Mouse (Mus musculus) thymus, adult 18-20 months (tissue): Measurements from ENCODE around the gene Hint1.
A peak's percentile ranks its signal among the peaks of the same experiment; 100 is the strongest.
"Not testable (repeated sequence)": the region's sequence is repeated elsewhere in the genome, so short reads cannot be mapped to it uniquely, and the experiment has no call there.

Experiments used
- DNase-seq, 2 experiments: peaks; one replicate each; pipeline ENCODE4 v3.0.0; 2022; ENCODE audit warnings: mixed read lengths in 2 of 2

Hint1 gene

GRCm38 (mm10) chr11:54866119-54867048 is at the start of gene Hint1:
TSS of gene Hint1 (plus strand) at chr11:54866383.
- peak; percentile 80 to 85 for DNase-seq

GRCm38 (mm10) chr11:54817449-54817848 is 48.7 kb upstream of the Hint1 start:
- DNase-seq = no peak

GRCm38 (mm10) chr11:54819489-54819888 is 46.7 kb upstream of the Hint1 start:
- DNase-seq = no peak

- no peak for DNase-seq
These were observed 42.7 kb upstream of the Hint1 start for GRCm38 (mm10) chr11:54823467-54823866.

GRCm38 (mm10) chr11:54825774-54826173 is 40.4 kb upstream of the Hint1 start:
- DNase-seq = no peak

GRCm38 (mm10) chr11:54826819-54827218 is 39.4 kb upstream of the Hint1 start:
- DNase-seq = no peak

- no peak for DNase-seq
These were observed 32.4 kb upstream of the Hint1 start for GRCm38 (mm10) chr11:54833833-54834232.

- no peak for DNase-seq
These were observed 31.6 kb upstream of the Hint1 start for GRCm38 (mm10) chr11:54834596-54834995.

- no peak for DNase-seq
These were observed 30.1 kb upstream of the Hint1 start for GRCm38 (mm10) chr11:54836106-54836505.

GRCm38 (mm10) chr11:54839696-54840095 is 26.5 kb upstream of the Hint1 start:
- no peak for DNase-seq

GRCm38 (mm10) chr11:54840891-54841290 is 25.3 kb upstream of the Hint1 start:
- DNase-seq = no peak

GRCm38 (mm10) chr11:54844424-54844823 is 21.8 kb upstream of the Hint1 start:
- DNase-seq = peak; percentile 67 to 80

GRCm38 (mm10) chr11:54844959-54845358 is 21.2 kb upstream of the Hint1 start:
- DNase-seq = peak in 1 of 2 experiments; percentile 42

- DNase-seq = no peak
These were observed 20.4 kb upstream of the Hint1 start for GRCm38 (mm10) chr11:54845470-54846442.

- peak; percentile 32 to 64 for DNase-seq
These were observed 16.0 kb upstream of the Hint1 start for GRCm38 (mm10) chr11:54849961-54850758.

GRCm38 (mm10) chr11:54851656-54852055 is 14.5 kb upstream of the Hint1 start:
- no peak for DNase-seq

GRCm38 (mm10) chr11:54858880-54859279 is 7.3 kb upstream of the Hint1 start:
- not testable (repeated sequence) for DNase-seq

GRCm38 (mm10) chr11:54859322-54860165 is 6.6 kb upstream of the Hint1 start:
- DNase-seq = no peak

GRCm38 (mm10) chr11:54860256-54861038 is 5.7 kb upstream of the Hint1 start, which contains the start of gene Lyrm7:
TSS of gene Lyrm7 (minus strand) at chr11:54860916.
- DNase-seq = peak; percentile 95 to 97
